Mouse (Mus musculus): ENCODE results near the gene Smap2.

The Smap2 gene

GRCm38 (mm10) chr4:121020040-121020790, 3.2 kb upstream of the Smap2 start:
- no peak for DNase-seq (ENCODE audit: low read depth, low spot score)

- DNase-seq (ENCODE audit: low read depth, low spot score): no peak
Observed at GRCm38 (mm10) chr4:121018250-121018649, 1.2 kb upstream of the Smap2 start.

- DNase-seq (ENCODE audit: low read depth, low spot score): peak; percentile 70
Observed at GRCm38 (mm10) chr4:121016021-121016898, 787 bp downstream of the Smap2 start.

GRCm38 (mm10) chr4:121015268-121015659, 1.8 kb downstream of the Smap2 start:
- peak; percentile 51 for DNase-seq (ENCODE audit: low read depth, low spot score)

- peak; percentile 90 for DNase-seq (ENCODE audit: low read depth, low spot score)
Observed at GRCm38 (mm10) chr4:121014594-121015267, 2.3 kb downstream of the Smap2 start.

GRCm38 (mm10) chr4:121010770-121011549, 6.1 kb downstream of the Smap2 start:
- DNase-seq (ENCODE audit: low read depth, low spot score): no peak

GRCm38 (mm10) chr4:121009151-121009550, 7.9 kb downstream of the Smap2 start:
- DNase-seq (ENCODE audit: low read depth, low spot score): peak; percentile 30

- DNase-seq (ENCODE audit: low read depth, low spot score): no peak
Observed at GRCm38 (mm10) chr4:121008071-121008745, 8.8 kb downstream of the Smap2 start.

- no peak for DNase-seq (ENCODE audit: low read depth, low spot score)
Observed at GRCm38 (mm10) chr4:121007006-121007405, 10.0 kb downstream of the Smap2 start.

GRCm38 (mm10) chr4:121004679-121005078, 12.4 kb downstream of the Smap2 start:
- DNase-seq (ENCODE audit: low read depth, low spot score): peak; percentile 84

GRCm38 (mm10) chr4:121003611-121004091, 13.4 kb downstream of the Smap2 start:
- DNase-seq (ENCODE audit: low read depth, low spot score): peak; percentile 73

- peak; percentile 60 for DNase-seq (ENCODE audit: low read depth, low spot score)
Observed at GRCm38 (mm10) chr4:121002400-121003171, 14.5 kb downstream of the Smap2 start.

GRCm38 (mm10) chr4:121001659-121002058, 15.4 kb downstream of the Smap2 start:
- DNase-seq (ENCODE audit: low read depth, low spot score): no peak

GRCm38 (mm10) chr4:121001042-121001441, 16.0 kb downstream of the Smap2 start:
- DNase-seq (ENCODE audit: low read depth, low spot score): peak; percentile 37

GRCm38 (mm10) chr4:120995911-120996310, 21.1 kb downstream of the Smap2 start:
- no peak for DNase-seq (ENCODE audit: low read depth, low spot score)

GRCm38 (mm10) chr4:120993025-120993424, 24.0 kb downstream of the Smap2 start:
- DNase-seq (ENCODE audit: low read depth, low spot score): peak; percentile 47

GRCm38 (mm10) chr4:120992284-120992683, 24.8 kb downstream of the Smap2 start:
- DNase-seq (ENCODE audit: low read depth, low spot score): no peak

- DNase-seq (ENCODE audit: low read depth, low spot score): no peak
Observed at GRCm38 (mm10) chr4:120987319-120987718, 29.7 kb downstream of the Smap2 start.

GRCm38 (mm10) chr4:120986446-120986845, 30.6 kb downstream of the Smap2 start:
- peak; percentile 71 for DNase-seq (ENCODE audit: low read depth, low spot score)

- DNase-seq (ENCODE audit: low read depth, low spot score): peak; percentile 58
Observed at GRCm38 (mm10) chr4:120978221-120978620, 38.8 kb downstream of the Smap2 start.
